Mouse (Mus musculus): ENCODE results near the gene Snip1. TPM values are rescaled to one million over a fixed set of nuclear protein-coding genes. Genes with fewer than 3 reads are reported as not detected.

Gene Snip1
- polyA plus RNA-seq, 1 experiment from 2014 or later = 16.1 TPM

DNA sequence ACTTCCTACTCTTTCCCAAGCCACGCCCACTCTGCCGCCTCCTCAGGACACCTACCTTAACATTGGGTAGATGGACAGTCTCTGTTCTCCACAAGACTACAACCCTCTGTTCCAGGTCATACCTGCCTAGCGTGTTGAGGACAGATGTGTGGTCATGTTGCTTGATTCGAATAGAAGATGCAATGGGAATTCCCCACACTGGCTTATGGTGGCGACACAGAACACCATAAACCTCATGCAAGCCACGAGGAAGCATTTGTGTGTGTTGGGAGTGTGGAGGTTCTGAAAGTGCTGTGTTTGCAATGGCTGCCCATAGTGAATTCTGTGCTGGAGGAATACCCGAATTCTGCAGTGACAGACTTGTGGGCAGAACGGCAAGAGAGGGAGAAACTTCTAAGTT is 2.6 kb upstream of the Snip1 start:
- H3K9ac ChIP-seq = no peak overlapping the region
- H3K4me1 ChIP-seq (replicated peaks) = peaks cover 28% of the 10 kb centered on the region
- 52% methylated on average over 8 of the region's 8 CpGs for WGBS (ENCODE audit: insufficient replicate concordance)
- H3K36me3 ChIP-seq = peaks cover 11% of the 10 kb centered on the region
- no peak overlapping the region for H3K4me3 ChIP-seq (replicated peaks)
- peaks cover 13% of the 10 kb centered on the region for H3K27me3 ChIP-seq
- no peak overlapping the region for H3K27ac ChIP-seq
- DNase-seq = no peak
- no peak for ATAC-seq (ENCODE audit: low read depth)
- H3K4me2 ChIP-seq = no peak overlapping the region
- no peaks in the 10 kb centered on the region for H3K9me3 ChIP-seq (replicated peaks)

DNA sequence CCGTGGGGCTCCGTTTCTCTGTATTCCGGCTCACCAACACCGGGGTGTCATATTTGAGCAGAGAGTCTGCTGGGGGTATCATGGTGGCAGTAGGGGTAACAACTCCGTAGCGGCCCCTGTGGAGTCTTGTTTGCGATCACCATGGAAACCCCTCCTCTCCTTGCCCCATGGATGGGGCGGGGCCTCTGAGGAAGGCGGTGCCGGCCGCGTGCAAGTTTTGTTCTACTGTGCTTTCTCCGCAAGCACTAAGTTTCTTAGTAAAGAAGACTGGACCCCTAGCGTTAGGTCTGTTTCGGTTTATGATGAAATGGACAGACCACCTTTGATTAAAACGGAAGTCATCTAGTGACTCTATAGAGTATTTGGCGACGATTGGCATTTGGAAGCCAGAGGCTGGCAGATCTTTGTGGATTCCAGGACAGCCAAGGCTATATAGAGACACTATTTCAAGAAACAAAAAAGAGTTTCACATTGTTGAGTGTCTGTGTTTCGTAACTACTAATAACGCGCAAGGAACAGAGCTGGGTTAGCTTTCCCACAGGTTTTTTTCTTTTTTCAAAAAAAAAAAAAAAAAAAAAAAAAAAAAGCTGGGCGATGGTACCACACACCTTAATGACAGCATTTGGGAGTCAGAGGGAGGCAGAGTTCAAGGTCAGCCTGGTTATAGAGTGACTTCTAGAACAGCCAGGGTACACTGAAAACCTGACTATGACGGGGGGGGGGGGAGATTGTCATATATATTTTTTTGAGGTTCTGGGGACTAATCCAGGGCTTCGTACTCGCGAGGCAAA is 760 bp upstream of the Snip1 start, which contains the start of gene Dnali1:
Gene Dnali1, minus strand, starts transcription at position 187 of the 791 bp plus-strand sequence.
- DNase-seq (peak; percentile 63), ATAC-seq (ENCODE audit: low read depth) (peak; percentile 6; the same call in 1 of the 2 replicates)
- Histone ChIP-seq H3K27me3 (peaks cover 13% of the 10 kb centered on the region), H3K9me3 (replicated peaks) (no peaks in the 10 kb centered on the region), H3K9ac (peak within 1 kb of the TSS; percentile 93), H3K27ac (peak within 1 kb of the TSS; percentile 66), H3K4me2 (peak within 1 kb of the TSS; percentile 92), H3K4me1 (replicated peaks) (peaks cover 26% of the 10 kb centered on the region), H3K4me3 (replicated peaks) (peak within 1 kb of the TSS; percentile 93), H3K36me3 (peaks cover 29% of the 10 kb centered on the region)
- 1% methylated on average over 26 of the region's 26 CpGs for WGBS (ENCODE audit: insufficient replicate concordance)

DNA sequence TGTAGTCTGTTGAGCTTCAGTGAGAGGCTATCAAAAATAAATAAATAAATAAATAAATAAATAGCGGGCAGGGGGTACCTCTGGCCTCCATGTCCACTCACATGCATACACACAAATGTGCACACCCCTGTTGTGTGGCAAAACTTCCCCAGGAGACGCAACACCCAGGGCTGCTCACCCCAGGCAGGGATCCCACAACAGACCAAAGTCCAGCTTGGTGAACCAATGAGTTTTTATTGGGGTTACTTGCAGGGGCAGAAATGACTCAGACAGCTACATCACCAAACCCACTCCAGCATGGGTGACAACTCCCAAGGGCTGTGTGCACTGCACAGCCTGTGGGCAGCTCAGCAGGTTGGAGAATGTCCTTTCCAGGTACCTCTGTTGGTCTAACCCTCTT is 11.2 kb downstream of the Snip1 start:
- H3K4me1 ChIP-seq (replicated peaks) = 0 out of 2 replicates have a peak, but pooled peaks cover 3% of the 10 kb centered on the region
- no peak for DNase-seq
- no peaks in the 10 kb centered on the region for H3K27me3 ChIP-seq
- no peak overlapping the region for H3K4me3 ChIP-seq (replicated peaks)
- 83% methylated on average over 2 of the region's 2 CpGs for WGBS (ENCODE audit: insufficient replicate concordance)
- no peak overlapping the region for H3K27ac ChIP-seq
- peaks cover 63% of the 10 kb centered on the region for H3K36me3 ChIP-seq
- no peak overlapping the region for H3K4me2 ChIP-seq
- H3K9me3 ChIP-seq (replicated peaks) = no peaks in the 10 kb centered on the region
- no peak overlapping the region for H3K9ac ChIP-seq
- no peak for ATAC-seq (ENCODE audit: low read depth)

DNA sequence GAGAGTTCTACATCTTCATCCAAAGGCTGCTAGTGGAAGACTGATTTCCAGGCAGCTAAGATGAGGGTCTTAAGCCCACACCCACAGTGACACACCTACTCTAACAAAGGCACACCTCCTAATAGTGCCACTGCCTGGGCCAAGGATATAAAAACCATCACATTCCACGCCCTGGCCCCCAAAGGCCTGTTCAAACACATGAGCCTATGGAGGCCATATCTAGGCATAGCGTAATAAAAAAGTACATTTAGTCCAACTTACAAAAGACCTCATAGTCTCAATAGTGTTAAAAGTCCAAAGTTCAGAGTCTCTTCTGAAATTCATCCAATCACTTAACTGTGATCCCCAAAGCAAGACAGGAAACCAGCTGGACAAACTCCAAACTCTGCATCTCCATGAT is 12.2 kb downstream of the Snip1 start:
- no peak for ATAC-seq (ENCODE audit: low read depth)
- no peak overlapping the region for H3K4me3 ChIP-seq (replicated peaks)
- H3K36me3 ChIP-seq = peaks cover 53% of the 10 kb centered on the region

DNA sequence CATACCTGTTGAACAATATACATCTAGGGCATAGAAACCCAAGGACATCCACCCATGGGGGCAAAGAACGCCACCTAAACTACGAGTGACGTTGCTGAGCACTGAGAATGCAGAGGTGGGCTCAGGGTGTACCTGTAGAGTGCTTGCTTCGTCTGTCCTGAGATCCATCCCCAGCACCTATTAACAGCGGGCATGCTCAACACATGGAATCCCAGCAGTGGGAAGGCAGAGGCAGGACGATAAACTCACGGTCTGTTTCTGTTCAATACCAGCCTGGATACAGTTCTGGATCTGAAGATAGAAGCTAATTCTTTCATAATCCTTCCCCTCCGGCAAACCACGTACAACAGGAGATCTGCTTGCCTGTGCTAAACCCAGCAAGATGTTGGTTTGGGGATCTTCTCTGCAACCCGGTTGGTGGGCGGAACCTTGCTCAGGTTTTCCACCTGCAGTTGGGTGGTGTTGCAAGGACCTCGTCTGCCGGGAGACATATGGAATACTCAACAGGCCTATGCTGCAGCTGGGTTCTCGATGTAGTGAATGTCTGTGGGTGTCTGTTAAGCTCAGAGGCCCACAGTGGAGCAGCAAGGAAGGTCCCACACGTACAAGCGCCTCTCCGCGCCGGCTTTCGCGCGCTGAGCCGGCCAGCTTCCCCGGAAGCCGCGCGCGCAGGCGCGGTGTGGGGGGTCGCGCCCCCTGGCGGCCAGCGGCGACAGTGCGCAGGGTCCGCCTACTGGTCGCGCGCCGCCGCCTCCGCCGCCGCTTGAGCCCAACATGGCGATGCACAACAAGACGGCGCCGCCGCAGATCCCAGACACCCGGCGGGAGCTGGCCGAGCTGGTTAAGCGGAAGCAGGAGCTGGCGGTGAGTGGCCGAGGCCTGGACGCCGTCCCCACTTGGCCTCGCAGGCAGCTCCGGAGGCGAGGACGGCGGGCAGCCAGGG is 18.2 kb downstream of the Snip1 start, which contains the start of gene Meaf6:
Gene Meaf6, plus strand, starts transcription at position 732 of the 943 bp plus-strand sequence.
- H3K9me3 ChIP-seq (replicated peaks) = no peaks in the 10 kb centered on the region
- ATAC-seq (ENCODE audit: low read depth) (peak; percentile 90), DNase-seq (peak; percentile 86)
- peak within 1 kb of the TSS; percentile 93 for H3K27ac ChIP-seq
- peak within 1 kb of the TSS; percentile 93 for H3K4me2 ChIP-seq
- H3K36me3 ChIP-seq = peaks cover 43% of the 10 kb centered on the region
- peak within 1 kb of the TSS; percentile 88 for H3K9ac ChIP-seq
- WGBS (ENCODE audit: insufficient replicate concordance) = 1% methylated on average over 57 of the region's 63 CpGs
- H3K4me1 ChIP-seq (replicated peaks) = peaks cover 27% of the 10 kb centered on the region
- H3K4me3 ChIP-seq (replicated peaks) = peak within 1 kb of the TSS; percentile 81
- no peaks in the 10 kb centered on the region for H3K27me3 ChIP-seq

More for the DNA sequence above, 12.2 kb downstream of the Snip1 start:
- Histone ChIP-seq H3K9me3 (replicated peaks) (no peaks in the 10 kb centered on the region), H3K4me2 (no peak overlapping the region), H3K27me3 (no peaks in the 10 kb centered on the region), H3K9ac (no peak overlapping the region), H3K4me1 (replicated peaks) (peaks cover 9% of the 10 kb centered on the region), H3K27ac (no peak overlapping the region)
- 84% methylated on average over 2 of the region's 2 CpGs for WGBS (ENCODE audit: insufficient replicate concordance)
- DNase-seq = no peak

DNA sequence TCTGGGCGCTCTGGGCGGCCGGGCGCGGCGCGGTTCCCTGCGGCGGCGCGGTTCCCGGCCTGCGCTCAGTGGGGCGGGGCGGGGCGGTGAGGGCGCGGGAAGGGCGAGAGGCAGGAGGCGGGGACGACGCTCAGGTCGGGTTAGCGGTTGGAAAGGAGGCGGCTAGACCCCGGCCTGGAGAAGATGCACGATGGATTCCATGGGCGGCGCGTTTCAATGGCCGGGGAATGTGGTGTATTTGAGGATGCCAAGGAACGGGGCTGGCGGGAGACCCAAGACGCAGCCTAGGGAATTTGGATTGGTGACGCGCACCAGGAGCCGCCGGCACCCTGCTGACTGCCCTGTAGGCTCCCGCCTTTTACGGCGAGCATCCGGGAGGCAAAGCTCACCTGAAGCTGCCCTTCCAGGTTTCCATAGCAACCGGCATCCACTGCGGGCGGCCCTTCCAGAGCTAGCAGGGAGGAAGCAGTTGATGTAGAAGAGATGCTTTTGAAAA is 18.9 kb downstream of the Snip1 start:
- H3K36me3 ChIP-seq = peaks cover 50% of the 10 kb centered on the region
- peak overlapping the region; percentile 93 for H3K4me2 ChIP-seq
- H3K4me1 ChIP-seq (replicated peaks) = peaks cover 27% of the 10 kb centered on the region
- H3K9ac ChIP-seq = peak overlapping the region; percentile 88
- DNase-seq = peak; percentile 77
- no peaks in the 10 kb centered on the region for H3K27me3 ChIP-seq
- peak overlapping the region; percentile 93 for H3K27ac ChIP-seq
- under 1% methylated on average over 45 of the region's 45 CpGs for WGBS (ENCODE audit: insufficient replicate concordance)
- no peaks in the 10 kb centered on the region for H3K9me3 ChIP-seq (replicated peaks)
- peak overlapping the region; percentile 81 for H3K4me3 ChIP-seq (replicated peaks)
- ATAC-seq (ENCODE audit: low read depth) = peak; percentile 95

DNA sequence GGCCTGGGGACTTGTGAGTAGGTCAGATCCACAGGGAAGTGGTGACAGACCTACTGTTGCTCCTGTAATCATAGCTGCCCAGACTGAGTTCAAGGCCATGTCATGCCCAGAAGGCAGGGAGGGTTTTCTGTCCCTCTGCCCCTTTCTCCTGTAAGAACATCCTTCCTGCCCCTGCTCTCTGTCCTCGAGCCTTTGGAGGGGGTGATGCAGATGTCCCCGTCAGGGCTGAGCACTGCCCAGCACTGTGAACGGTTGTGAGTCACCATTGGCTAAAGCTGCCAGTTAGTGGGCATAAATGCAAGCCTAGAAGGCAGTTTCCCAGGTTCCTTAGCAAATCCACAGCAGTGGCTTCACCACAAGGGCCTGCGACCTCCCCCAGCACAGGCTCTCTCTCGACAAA is 26.6 kb downstream of the Snip1 start:
- H3K4me3 ChIP-seq (replicated peaks) = no peak overlapping the region
- H3K9me3 ChIP-seq (replicated peaks) = no peaks in the 10 kb centered on the region
- no peak for DNase-seq
- no peak overlapping the region for H3K9ac ChIP-seq
- peaks cover 54% of the 10 kb centered on the region for H3K36me3 ChIP-seq
- H3K27ac ChIP-seq = no peak overlapping the region
- no peak overlapping the region for H3K4me2 ChIP-seq
- no peaks in the 10 kb centered on the region for H3K4me1 ChIP-seq (replicated peaks)
- ATAC-seq (ENCODE audit: low read depth) = no peak
- H3K27me3 ChIP-seq = no peaks in the 10 kb centered on the region
- WGBS (ENCODE audit: insufficient replicate concordance) = 79% methylated on average over 5 of the region's 5 CpGs

DNA sequence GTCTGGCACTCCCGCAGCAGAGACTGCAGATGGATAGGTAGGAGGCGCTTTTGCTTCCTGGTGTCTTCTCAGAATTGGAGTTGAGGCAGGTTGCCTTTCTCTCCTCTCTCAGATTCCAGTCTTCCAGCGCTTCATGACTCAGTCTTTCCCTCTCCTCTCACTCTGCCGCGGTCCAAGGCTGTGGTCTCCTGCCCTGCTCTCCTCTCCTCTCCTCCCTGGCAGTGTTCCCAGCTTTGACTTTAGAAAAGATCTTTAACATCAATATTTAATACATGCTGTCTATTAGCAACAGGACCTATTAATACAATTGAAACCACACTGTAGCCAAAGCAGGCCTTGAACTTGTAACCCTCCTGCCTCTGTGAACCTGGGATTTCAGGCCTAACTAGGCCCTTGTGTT is 29.6 kb downstream of the Snip1 start:
- H3K4me3 ChIP-seq (replicated peaks) = no peak overlapping the region
- no peak for ATAC-seq (ENCODE audit: low read depth)
- H3K27ac ChIP-seq = no peak overlapping the region
- no peak overlapping the region for H3K9ac ChIP-seq
- peaks cover 24% of the 10 kb centered on the region for H3K36me3 ChIP-seq
- WGBS (ENCODE audit: insufficient replicate concordance) = 84% methylated on average over 5 of the region's 5 CpGs
- H3K4me1 ChIP-seq (replicated peaks) = no peaks in the 10 kb centered on the region
- no peaks in the 10 kb centered on the region for H3K27me3 ChIP-seq
- no peak for DNase-seq
- no peaks in the 10 kb centered on the region for H3K9me3 ChIP-seq (replicated peaks)
- no peak overlapping the region for H3K4me2 ChIP-seq

DNA sequence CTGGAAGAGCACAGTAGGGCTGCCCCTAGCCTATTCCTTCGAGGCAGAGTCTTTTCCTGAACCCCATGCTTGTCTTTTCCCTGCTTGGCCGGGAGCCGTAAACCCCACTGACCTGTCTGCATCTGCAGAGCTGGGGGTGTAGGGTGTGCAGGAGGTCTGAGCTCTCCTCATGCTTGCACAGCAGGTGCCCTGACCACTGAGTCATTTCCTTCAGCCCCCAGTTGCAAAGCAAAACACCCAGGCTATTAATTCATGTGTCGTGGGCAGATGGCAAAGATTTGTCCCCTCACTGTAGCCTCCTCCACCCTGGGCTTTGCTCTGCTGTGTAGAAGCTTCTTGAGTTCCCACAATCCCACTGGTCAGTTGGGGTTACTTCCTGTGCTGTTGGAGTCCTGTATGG is 30.9 kb downstream of the Snip1 start:
- DNase-seq = no peak
- 65% methylated on average over 4 of the region's 4 CpGs for WGBS (ENCODE audit: insufficient replicate concordance)
- Histone ChIP-seq H3K9ac (no peak overlapping the region), H3K27me3 (no peaks in the 10 kb centered on the region), H3K36me3 (peaks cover 16% of the 10 kb centered on the region), H3K27ac (no peak overlapping the region), H3K4me3 (replicated peaks) (no peak overlapping the region), H3K4me2 (no peak overlapping the region), H3K9me3 (replicated peaks) (no peaks in the 10 kb centered on the region), H3K4me1 (replicated peaks) (no peaks in the 10 kb centered on the region)
- no peak for ATAC-seq (ENCODE audit: low read depth)

DNA sequence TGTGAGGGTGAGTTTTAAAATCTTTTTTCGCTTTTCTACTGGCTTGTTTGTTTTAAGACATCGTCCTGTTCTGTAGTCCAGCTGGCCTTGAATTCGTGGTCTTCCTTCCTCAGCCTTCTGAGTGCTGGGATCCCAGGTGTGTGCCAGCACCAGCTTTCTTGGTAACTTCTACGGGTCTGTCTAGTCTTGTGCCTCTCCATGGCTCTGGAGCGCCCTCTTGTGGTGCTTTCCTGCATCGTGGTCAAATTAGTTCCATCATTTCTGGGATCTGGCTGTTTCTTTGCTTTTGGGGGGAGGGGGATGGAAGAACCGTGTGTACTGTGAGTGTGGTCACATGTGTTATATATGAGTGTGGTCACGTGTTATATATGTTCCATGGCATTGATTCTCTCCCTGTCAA is 33.0 kb downstream of the Snip1 start:
- H3K4me1 ChIP-seq (replicated peaks) = no peaks in the 10 kb centered on the region
- 10% methylated on average over 8 of the region's 8 CpGs for WGBS (ENCODE audit: insufficient replicate concordance)
- no peaks in the 10 kb centered on the region for H3K27me3 ChIP-seq
- no peak overlapping the region for H3K27ac ChIP-seq
- peak; percentile 63 for DNase-seq
- ATAC-seq (ENCODE audit: low read depth) = peak; percentile 64
- peaks cover 20% of the 10 kb centered on the region for H3K36me3 ChIP-seq
- H3K9me3 ChIP-seq (replicated peaks) = no peaks in the 10 kb centered on the region
- H3K9ac ChIP-seq = no peak overlapping the region
- H3K4me3 ChIP-seq (replicated peaks) = no peak overlapping the region
- no peak overlapping the region for H3K4me2 ChIP-seq

DNA sequence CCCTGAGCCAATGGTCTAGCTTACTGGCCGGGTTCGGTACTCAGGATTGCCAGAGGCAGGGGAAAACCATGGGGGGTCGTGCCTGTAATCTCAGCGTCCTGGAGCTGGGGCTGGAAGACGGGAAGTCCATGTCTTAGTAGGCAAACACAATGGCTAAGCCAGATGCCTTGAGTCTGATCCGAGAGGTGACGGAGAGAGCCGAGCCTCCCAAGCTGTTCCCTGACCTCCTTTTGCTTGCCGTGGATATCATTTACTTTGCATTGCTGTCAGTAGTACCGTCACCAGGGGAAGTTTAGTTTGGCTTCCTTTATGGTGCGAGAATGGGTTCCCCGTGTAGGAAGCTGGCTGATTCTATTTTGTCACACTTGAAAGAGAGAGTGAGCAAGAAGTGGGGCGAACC is 34.9 kb downstream of the Snip1 start:
- Histone ChIP-seq H3K9ac (no peak overlapping the region), H3K4me1 (replicated peaks) (no peaks in the 10 kb centered on the region), H3K27me3 (no peaks in the 10 kb centered on the region), H3K4me3 (replicated peaks) (no peak overlapping the region), H3K27ac (no peak overlapping the region), H3K4me2 (no peak overlapping the region), H3K36me3 (peaks cover 29% of the 10 kb centered on the region), H3K9me3 (replicated peaks) (no peaks in the 10 kb centered on the region)
- DNase-seq (no peak), ATAC-seq (ENCODE audit: low read depth) (no peak)
- WGBS (ENCODE audit: insufficient replicate concordance) = 80% methylated on average over 13 of the region's 13 CpGs

Data from liver, embryonic 13.5 days (tissue).